Mouse (Mus musculus) C2C12 (cell line): ENCODE measurements around the gene BC107364.
A peak's percentile ranks its signal among the peaks of the same experiment; 100 is the strongest.

Experiments
- CEBPB ChIP-seq: IDR thresholded peaks from one replicate; pipeline ENCODE4 v1.6.1; 2011; ENCODE audit warnings: low read depth, mild to moderate bottlenecking, control low read depth, moderate library complexity
- CTCF ChIP-seq: IDR thresholded peaks from one replicate; pipeline ENCODE4 v1.5.1; 2011; ENCODE audit not compliant: control insufficient read depth, insufficient read depth, insufficient read length
- FOSL1 ChIP-seq: IDR thresholded peaks from one replicate; pipeline ENCODE4 v1.8.0; 2011; ENCODE audit warnings: mild to moderate bottlenecking, low read length; ENCODE audit not compliant: poor library complexity, insufficient read depth, severe bottlenecking
- MAX ChIP-seq: IDR thresholded peaks from one replicate; pipeline ENCODE4 v1.6.1; 2011; ENCODE audit warnings: mild to moderate bottlenecking, control low read depth
- MYOD1 ChIP-seq: IDR thresholded peaks from one replicate; pipeline ENCODE4 v1.6.1; 2011; ENCODE audit warnings: low read depth; ENCODE audit not compliant: control insufficient read depth, insufficient read length
- MYOG ChIP-seq: IDR thresholded peaks from one replicate; pipeline ENCODE4 v1.6.1; 2011; ENCODE audit not compliant: control insufficient read depth, insufficient read length; ENCODE audit errors: extremely low read depth
- USF1 ChIP-seq: IDR thresholded peaks from one replicate; pipeline ENCODE4 v1.6.1; 2011; ENCODE audit warnings: low read depth, mild to moderate bottlenecking, control low read depth, moderate library complexity

DNA sequence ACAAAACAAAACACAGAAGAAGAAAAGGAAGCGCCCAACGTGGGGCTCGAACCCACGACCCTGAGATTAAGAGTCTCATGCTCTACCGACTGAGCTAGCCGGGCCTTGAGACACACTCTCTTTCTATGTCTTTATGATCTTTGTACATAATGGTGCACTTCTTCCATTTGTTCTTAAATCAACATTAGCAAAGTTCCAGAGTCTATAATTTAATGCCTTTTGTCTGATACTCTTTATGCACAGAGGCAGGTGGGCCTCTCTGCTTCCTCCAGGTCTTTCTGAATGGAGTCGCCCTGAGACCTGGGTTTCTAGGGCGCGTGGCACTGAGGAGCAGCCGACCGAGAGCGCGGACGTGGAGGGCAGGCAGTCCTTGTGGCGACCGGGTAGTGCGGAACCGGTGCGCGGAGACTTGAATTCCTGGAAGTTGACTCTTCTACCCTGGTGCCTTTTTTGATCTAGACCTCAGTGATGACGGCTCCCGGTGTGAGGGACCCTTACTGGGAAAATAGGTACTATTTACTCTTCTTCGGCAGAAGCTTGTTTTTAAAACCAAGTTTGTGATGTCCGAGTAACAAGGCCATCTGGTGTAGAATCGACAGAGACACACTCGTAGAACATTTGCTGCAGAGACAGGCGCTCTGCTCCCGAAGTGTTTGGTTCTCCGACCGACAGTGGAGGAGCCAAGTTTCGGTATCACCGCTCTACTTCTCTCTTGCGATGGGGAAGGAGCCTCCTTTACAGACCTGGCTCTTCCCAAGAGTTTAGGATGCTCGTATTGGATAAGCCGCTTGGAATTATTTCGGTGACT is 47.6 kb upstream of the BC107364 start:
- no peak for TF ChIP-seq CTCF
- no peak for TF ChIP-seq MAX
- no peak for TF ChIP-seq USF1
- TF ChIP-seq FOSL1: no peak
- TF ChIP-seq CEBPB: peak; percentile 8
- TF ChIP-seq MYOD1: no peak
- TF ChIP-seq MYOG: no peak
